Mouse (Mus musculus): ENCODE measurements around the gene Ccdc177. TPM values are rescaled to one million over a fixed set of nuclear protein-coding genes. Genes with fewer than 3 reads are reported as not detected.

The Ccdc177 gene
- total RNA-seq, 2 experiments from 2014 or later, result not detected

DNA sequence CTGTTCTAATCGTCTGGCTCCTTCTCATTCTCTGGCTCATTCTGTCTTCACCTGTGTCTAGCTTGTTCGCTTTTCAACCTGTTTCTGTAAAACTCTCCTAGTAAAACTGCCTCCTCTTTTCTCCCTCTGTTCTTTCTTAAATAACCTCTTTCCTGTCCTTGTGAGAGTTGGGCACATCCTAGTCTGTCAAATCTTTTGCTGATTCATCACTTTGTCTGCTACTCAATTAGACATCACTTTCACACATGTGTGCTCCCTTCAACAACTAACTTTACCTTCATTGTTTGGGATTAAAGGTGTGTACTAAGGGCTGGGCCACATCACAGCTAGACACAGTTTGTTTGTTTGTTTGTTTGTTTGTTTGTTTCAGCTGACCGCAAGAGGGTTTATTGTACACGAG lies 19.3 kb upstream of the Ccdc177 start:
- DNase-seq, result no peak
- no peak for TF ChIP-seq CTCF (IDR thresholded peaks at IDR 0.05)

DNA sequence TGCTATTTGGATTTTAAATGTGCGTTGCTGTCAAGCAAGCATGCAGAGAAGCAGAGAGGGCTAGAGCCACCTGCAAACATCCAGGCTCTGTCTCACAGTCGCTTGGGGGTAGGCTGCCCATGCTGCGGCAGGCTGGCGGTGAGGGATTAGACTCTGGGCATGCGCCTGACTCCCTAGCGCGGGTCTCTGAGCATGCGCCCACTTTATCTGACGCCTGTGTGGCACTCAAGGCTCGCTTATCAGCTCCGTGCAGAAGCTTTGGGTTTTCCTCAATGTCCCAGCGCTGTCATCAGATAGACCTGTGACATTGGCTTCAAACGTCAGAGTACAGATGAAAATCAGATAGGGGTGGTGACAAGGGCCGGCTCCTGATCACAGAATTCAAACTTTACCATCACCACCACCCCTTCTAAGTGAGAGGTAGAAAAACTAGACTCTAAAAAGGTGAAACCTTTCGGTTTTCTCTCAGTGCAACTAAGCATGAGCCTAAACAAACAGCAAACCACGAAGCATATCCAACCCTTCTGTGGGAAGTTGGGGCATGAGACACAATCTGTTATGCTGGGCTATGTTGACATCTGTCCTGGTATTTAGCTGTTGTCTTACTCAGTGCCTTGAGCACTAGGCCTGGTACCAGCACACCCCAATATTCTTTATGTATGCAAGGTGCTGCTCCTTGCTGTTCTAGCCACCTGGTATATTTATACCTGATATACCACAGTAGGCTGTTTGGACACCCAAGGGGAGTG lies 17.9 kb upstream of the Ccdc177 start:
- intact Hi-C loops (cut with DNase I), result no loop called here
- DNase-seq, result no peak
- no peak for TF ChIP-seq CTCF (IDR thresholded peaks at IDR 0.05)
- Histone ChIP-seq H3K27ac (no peak overlapping the region), H3K4me3 (no peak overlapping the region)

More for the DNA sequence above, 19.3 kb upstream of the Ccdc177 start:
- Histone ChIP-seq H3K27ac (no peak overlapping the region), H3K4me3 (no peak overlapping the region)
- intact Hi-C loops (cut with DNase I), result no loop called here

DNA sequence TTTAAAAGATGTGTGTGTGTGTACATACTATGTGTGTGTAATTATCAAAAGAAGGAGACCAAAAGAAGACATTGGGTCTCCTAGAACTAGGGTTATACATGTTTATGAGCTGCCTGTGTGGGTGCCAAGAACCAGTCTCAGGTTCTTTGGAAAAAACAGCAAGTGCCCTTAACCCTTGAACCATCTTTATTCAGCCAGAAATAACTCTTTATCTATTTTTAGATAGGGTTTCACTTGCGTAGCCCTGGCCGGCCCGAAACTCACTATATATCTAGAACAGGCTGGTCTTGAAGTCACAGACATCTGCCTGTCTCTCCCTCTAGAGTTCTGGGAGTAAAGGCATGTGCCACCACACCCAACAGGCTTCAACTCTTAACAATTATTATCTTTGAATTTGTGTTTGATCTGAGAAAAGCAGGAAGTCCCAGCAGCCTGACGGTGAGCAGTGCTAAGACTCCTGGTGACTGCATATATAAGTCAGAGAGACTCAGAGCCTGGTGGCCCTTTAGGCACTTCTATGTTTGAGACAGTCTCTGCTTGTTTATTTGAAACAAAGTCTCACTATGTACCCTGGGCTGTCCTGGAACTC lies 15.7 kb upstream of the Ccdc177 start:
- intact Hi-C loops (cut with DNase I), result no loop called here
- no peak overlapping the region for H3K4me3 ChIP-seq
- no peak for DNase-seq
- no peak overlapping the region; the same call in 1 of the 2 replicates for H3K27ac ChIP-seq
- no peak for TF ChIP-seq CTCF (IDR thresholded peaks at IDR 0.05)

DNA sequence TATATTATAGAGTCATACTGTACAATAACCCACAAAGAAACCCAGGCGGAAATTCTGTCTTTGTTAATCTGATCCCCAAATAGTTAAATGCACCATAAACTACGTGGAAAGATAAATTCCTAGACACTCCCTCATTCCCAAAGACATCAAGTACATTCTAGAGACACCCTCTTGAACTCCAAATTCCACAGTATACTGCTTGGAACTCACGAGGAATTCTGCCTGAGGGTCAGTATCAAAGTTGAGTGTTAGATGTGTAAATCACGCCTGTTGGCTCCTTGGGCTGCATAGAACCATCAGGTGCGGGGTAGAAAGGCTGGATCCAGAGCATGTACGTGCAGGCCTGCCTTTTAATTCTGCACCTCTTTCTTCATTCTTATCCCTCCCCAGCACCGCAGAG lies 14.3 kb upstream of the Ccdc177 start:
- H3K27ac ChIP-seq, result no peak overlapping the region
- no peak for DNase-seq
- no peak overlapping the region for H3K4me3 ChIP-seq
- intact Hi-C loops (cut with DNase I), result no loop called here
- TF ChIP-seq CTCF (IDR thresholded peaks at IDR 0.05), result no peak

DNA sequence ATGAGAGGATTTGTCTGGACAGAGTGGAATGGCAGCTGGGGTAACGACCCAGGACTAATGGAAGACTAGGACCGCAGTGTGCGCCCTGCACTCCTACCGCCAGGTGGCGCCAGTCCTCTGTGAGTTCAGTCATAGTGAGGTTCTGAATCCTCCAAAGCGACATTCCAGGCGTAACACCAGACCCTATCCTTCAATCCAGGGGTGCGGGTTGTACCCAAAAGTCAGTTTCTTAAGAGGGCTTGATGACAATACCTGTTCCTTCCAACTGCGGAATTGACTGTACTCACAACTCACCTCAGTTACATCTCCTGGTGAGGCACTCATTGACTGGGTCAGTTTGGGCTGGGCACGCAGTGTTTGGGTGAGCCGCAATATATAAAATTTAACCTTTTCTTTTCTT lies 9.2 kb upstream of the Ccdc177 start:
- DNase-seq, result peak; percentile 80
- H3K27ac ChIP-seq, result no peak overlapping the region
- intact Hi-C loops (cut with DNase I), result loop anchor here (1.0 kb wide), 1 partner anchor 126 kb away; no protein-coding TSS in a partner anchor
- H3K4me3 ChIP-seq, result no peak overlapping the region
- TF ChIP-seq CTCF (IDR thresholded peaks at IDR 0.05), result peak; percentile 100; the same call in 1 of the 2 replicates

DNA sequence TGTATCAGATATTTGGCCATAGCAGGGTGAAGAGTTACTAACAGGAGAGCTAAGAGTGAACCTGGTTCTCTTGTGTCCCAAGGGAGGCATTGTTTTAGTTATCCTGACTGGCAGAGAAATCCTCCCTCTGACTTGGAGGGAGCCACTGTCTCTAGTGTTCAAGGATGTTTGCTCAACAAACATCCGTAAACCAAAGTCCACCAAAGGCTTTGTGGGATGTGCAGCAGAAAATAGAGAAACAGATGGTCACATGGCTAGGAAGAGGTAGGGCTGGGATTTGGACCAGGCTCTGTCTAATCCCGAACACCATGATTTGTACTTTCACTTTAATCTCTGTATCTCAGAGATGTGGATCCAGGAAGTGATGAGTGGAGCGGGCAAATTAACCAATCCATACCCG lies 3.6 kb upstream of the Ccdc177 start:
- DNase-seq, result no peak
- Histone ChIP-seq H3K4me3 (no peak overlapping the region), H3K27ac (no peak overlapping the region)
- TF ChIP-seq CTCF (IDR thresholded peaks at IDR 0.05), result no peak
- intact Hi-C loops (cut with DNase I), result no loop called here

DNA sequence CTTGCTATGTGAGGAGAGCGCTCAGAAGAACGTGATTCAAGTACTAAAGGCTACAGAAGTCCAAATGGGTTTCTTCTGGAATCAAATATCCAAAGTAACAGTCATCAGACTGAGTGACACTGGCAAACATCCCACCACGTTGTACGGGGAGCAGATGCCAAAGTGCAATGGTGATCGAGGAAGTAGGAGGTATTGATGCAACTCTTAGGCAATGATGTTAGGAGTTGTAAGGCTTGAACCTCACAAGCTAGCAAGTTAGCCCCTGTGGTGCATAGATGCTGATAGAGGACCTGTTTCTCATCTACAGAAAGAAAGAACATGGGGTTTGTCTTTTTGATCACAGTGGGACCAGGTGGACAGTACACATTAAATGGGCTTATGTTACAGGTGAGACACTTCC lies 2.5 kb upstream of the Ccdc177 start:
- no peak for DNase-seq
- TF ChIP-seq CTCF (IDR thresholded peaks at IDR 0.05), result no peak
- no peak overlapping the region for H3K27ac ChIP-seq
- intact Hi-C loops (cut with DNase I), result no loop called here
- H3K4me3 ChIP-seq, result no peak overlapping the region

DNA sequence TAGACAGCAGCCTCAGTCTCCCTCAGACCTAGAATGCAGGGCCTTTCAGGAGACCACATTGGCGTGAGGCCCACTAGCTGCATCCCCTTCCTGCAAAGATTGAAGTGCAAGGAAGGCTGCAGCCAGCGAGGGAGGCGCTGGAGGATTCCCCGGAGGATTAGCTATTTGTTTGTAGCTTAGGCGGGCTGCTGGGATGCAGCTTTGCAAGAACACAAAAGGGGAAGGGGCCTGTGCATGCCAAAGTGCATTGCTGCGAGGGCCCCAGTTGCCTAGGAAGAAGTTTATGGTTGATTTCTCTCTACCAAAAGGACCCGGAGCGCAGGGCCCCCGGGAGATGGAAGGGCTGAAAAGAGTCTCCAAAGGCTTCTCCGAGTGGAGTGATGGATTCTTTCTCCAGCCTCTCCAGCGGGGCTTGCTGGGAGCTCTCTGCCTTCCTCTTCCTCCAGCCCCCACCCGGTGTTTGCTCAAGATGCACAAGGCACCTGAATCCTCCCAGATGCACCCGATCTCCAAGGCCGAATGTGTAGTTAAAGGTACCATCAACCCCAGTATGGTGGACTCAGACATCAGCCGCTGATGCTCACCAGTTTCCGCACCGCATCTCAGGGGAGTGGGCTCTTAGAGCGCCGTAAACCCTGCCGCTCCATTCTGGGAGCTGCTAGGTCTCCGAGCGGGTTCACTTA lies 633 bp downstream of the Ccdc177 start:
- intact Hi-C loops (cut with DNase I), result no loop called here
- H3K27ac ChIP-seq, result no peak overlapping the region
- H3K4me3 ChIP-seq, result peak overlapping the region; percentile 81
- TF ChIP-seq CTCF (IDR thresholded peaks at IDR 0.05), result no peak
- DNase-seq, result no peak

DNA sequence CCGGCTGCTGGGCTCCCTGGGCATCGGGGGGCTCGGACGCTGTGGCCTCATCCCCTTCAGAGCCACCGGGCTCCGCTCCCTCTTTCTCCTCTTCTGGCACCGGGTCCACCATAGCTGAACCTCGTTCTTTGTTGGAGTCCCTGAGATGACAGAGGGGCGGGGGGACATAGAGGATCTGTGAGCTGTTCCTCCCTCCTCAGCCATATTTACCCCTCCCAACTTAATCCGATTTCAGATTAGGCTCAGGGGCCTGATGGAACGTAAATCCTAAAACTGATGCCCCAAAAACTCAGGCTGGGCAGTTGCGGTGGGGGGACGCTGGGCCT lies 1.1 kb downstream of the Ccdc177 start:
- no peak for DNase-seq
- TF ChIP-seq CTCF (IDR thresholded peaks at IDR 0.05), result no peak
- peak overlapping the region; percentile 81 for H3K4me3 ChIP-seq
- intact Hi-C loops (cut with DNase I), result no loop called here
- H3K27ac ChIP-seq, result no peak overlapping the region

DNA sequence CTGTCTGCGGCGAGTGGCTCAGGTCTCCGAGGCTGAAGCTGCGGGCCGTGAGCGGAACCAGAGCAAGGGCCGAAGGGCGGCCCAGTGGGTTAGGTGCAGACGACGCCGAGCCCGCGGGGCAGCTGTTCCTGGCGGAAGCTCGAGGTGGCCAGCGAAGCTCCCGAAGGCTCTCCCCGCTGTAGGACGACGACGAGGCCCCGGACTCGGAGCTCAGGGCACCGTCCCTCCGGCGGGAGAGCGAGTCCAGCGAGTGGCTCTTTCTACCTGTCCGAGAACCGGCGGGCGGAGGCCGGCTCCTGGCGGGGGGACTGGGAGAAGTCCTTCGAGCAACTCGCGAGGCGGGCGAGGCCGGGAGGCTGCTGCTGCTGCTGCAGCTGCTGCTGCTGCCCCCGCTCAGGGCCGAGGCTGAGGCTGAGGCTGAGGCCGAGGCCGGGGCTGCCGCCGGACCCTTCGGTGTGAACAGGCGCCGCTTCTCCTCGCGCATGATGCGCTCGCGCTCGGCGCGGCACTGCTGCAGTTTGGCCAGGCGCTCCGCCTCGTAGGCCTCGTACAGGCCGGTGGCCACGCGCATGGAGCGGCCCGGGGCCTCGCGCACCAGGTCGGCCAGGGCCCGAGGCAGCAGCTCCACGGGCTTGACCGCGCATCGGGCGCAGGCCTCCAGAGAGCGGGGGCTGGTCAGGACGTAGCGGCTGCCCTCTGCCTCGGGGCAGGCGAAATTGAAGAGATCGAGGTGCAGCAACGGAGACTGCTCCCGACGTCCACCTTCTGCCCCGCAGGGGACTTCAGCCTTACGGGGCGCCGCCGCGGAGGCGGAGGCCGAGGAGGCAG lies 1.7 kb downstream of the Ccdc177 start:
- H3K27ac ChIP-seq, result 0 out of 2 replicates have a peak overlapping the region, but pooled peaks have one; percentile 40
- DNase-seq, result peak; percentile 43
- TF ChIP-seq CTCF (IDR thresholded peaks at IDR 0.05), result no peak
- H3K4me3 ChIP-seq, result peak overlapping the region; percentile 81
- intact Hi-C loops (cut with DNase I), result no loop called here

DNA sequence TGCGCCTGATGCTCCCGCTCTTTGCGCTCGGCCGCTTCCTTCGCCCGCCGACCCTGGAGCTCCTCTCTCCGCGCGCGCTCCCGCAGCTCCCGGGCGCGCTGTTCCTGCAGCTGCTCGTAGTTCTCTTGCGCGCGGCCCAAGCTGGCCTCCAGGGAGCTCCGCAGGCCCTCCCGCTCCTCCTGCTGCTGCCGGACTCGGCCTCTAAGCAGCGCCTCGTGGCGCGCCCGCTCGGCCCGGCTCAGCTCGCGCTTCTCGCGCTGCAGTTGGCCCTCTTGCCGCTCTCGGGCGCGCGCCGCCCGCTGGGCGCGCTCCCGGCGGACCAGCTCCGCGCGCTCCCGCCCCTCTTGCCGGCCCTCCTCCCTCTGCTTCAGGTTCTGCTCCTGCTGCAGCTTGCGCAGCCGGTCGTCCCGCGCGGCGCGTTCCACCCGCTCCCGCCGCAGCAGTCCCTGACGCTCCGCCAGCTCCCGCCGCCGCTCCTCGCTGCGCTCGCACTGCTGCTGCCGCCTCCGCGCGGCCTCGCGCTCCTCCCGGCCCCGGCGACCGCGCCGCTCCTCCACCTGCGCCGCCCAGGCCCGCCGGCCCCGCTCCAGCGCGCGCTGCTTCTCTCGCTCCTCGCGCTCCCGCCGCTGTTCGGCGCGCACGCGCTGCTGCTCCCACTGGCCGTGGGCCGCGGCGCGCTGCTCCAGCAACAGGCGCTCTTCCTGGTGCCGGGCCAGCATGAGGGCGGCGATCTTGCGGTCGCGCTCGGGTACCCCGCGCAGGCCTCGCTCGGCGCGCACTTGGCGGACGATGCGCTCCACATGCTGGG lies 2.5 kb downstream of the Ccdc177 start:
- peak overlapping the region; percentile 81 for H3K4me3 ChIP-seq
- intact Hi-C loops (cut with DNase I), result no loop called here
- TF ChIP-seq CTCF (IDR thresholded peaks at IDR 0.05), result no peak
- H3K27ac ChIP-seq, result 0 out of 2 replicates have a peak overlapping the region, but pooled peaks have one; percentile 40
- peak; percentile 85 for DNase-seq

DNA sequence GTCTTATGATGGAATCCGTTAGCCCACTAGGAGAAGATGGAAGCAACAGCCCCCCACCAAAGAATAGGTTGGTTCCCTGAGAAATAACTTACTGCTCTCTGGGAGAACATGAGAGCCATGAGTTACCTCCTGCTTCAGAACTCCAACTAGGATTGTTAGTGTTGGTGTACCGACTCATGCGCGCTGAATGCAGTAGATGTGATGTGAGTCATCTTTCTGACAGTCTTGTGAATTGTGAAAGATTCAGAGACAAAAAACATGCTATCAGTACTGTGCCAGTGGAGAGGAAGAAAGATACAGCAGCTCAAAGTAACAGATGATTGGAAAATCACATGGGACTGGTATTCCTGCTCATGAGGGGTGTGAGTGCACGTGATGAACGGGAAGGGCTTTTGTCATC lies 8.9 kb downstream of the Ccdc177 start:
- no peak for TF ChIP-seq CTCF (IDR thresholded peaks at IDR 0.05)
- Histone ChIP-seq H3K27ac (no peak overlapping the region), H3K4me3 (no peak overlapping the region)
- intact Hi-C loops (cut with DNase I), result no loop called here
- no peak for DNase-seq

Data from gastrocnemius, adult 2 months (tissue).